Mouse (Mus musculus): ENCODE measurements around the gene Pus7l. TPM values are rescaled to one million over a fixed set of nuclear protein-coding genes. Genes with fewer than 3 reads are reported as not detected.

Gene Pus7l
- polyA plus RNA-seq (2015; fragmentation: Nextera tagmentation; extraction: Ambion mirVana) = 6.1 and 7.1 TPM in 2 replicates

DNA sequence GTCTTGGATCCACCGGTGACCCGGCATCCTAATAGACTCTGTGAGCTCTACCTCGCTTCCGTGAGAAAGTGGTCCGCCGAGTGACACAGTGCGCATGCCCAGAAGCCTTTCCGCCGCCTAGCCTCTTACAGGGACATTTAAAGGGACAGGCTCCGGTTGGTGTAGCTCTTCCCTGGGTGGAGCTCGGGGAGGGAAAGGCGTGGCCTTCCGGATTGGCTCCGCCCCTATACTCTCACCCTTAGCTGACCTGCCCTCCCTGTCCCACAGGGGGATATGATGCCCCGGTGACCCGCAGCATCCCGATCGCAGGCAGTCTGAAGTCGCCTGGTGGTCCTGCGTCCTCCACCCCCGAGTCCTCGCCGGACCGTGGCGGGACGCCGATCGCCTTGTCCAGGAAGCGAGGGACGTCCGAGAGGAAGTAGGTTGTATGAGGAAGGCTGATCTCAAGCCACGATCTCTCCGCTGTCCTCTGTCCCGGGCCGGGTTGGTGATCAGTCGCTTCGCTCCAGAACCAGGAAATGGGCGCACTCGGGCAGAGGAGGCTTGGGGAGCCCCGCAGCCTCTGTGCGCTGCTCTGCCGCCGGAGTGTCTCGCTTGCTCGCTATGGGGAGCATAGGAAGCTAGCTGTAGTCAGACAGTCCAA is at the start of gene Pus7l, which contains the start of gene Irak4:
Gene Pus7l (minus strand): TSS at position 139 of the 643 bp plus-strand sequence.
Gene Irak4 (plus strand): TSS at position 235 of the 643 bp plus-strand sequence.
- H3K27ac ChIP-seq (ENCODE audit: low read length) = peak within 1 kb of the TSS; percentile 85
- H3K4me3 ChIP-seq (ENCODE audit: low read length) = peak within 1 kb of the TSS; percentile 84
- ATAC-seq (ENCODE audit: low read depth) = peak; percentile 99
- peak within 1 kb of the TSS; percentile 82 for H3K9ac ChIP-seq (ENCODE audit: low read length)
- under 1% methylated on average over 45 of the region's 45 CpGs for WGBS
- peaks cover 4% of the 10 kb centered on the region for H3K4me1 ChIP-seq (replicated peaks; ENCODE audit: control insufficient read depth, insufficient read depth, low read length)
- H3K36me3 ChIP-seq (ENCODE audit: control insufficient read depth, insufficient read depth, low read length) = no peaks in the 10 kb centered on the region
- no peaks in the 10 kb centered on the region for H3K27me3 ChIP-seq (ENCODE audit: control insufficient read depth, insufficient read depth, low read depth, low read length)
- H3K9me3 ChIP-seq (ENCODE audit: control insufficient read depth, low read length) = no peaks in the 10 kb centered on the region
- H3K4me2 ChIP-seq (ENCODE audit: low read depth, low read length) = peak within 1 kb of the TSS; percentile 85

DNA sequence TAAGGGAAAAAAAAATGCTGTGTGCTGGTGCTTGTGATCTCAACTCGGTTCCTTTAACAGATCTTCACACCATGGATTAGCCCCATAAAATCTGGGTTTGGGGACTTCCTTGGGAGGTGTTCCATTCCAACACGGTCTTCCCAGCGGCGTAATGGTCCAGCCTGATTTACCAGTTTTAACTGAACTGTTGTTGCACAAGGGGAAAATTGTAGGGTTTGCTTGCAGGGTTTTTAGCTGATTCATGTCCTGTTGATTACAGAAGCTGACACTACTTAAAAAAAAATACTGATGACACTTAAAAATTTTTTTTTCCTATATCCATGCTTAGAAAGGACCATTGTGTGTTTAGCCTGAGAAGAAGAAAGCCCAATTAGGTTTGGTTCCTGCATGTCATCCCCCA is 48.0 kb upstream of the Pus7l start:
- H3K9ac ChIP-seq (ENCODE audit: low read length) = no peak overlapping the region
- H3K4me2 ChIP-seq (ENCODE audit: low read depth, low read length) = no peak overlapping the region
- H3K9me3 ChIP-seq (ENCODE audit: control insufficient read depth, low read length) = no peaks in the 10 kb centered on the region
- H3K27me3 ChIP-seq (ENCODE audit: control insufficient read depth, insufficient read depth, low read depth, low read length) = no peaks in the 10 kb centered on the region
- peaks cover 2% of the 10 kb centered on the region; the same call in 1 of the 2 replicates for H3K4me1 ChIP-seq (replicated peaks; ENCODE audit: control insufficient read depth, insufficient read depth, low read length)
- 87% methylated on average over 4 of the region's 4 CpGs for WGBS
- no peak overlapping the region for H3K27ac ChIP-seq (ENCODE audit: low read length)
- H3K36me3 ChIP-seq (ENCODE audit: control insufficient read depth, insufficient read depth, low read length) = no peaks in the 10 kb centered on the region
- H3K4me3 ChIP-seq (ENCODE audit: low read length) = no peak overlapping the region
- no peak for ATAC-seq (ENCODE audit: low read depth)

DNA sequence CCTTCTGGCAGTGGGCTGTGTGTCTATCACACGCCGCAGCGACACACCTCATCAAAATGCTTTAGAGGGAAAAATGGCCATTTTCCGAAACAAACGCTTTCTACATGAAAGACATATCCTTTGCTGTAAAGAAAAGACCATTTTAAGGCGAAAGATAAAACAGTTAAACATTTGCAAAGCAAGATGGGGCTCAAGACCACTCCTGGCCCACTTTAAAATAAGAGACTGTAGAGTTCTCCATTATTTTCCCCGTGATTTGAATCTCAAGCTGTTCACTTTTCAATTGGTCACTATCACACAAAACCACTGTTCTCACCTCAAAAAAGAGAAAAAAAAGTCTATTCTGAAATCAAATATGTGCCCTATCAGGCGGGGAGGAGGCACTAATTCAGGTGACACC is 46.7 kb upstream of the Pus7l start:
- Histone ChIP-seq H3K4me2 (ENCODE audit: low read depth, low read length) (peak overlapping the region; percentile 58), H3K27me3 (ENCODE audit: control insufficient read depth, insufficient read depth, low read depth, low read length) (no peaks in the 10 kb centered on the region), H3K4me1 (replicated peaks; ENCODE audit: control insufficient read depth, insufficient read depth, low read length) (peaks cover 2% of the 10 kb centered on the region; the same call in 1 of the 2 replicates), H3K4me3 (ENCODE audit: low read length) (peak overlapping the region; percentile 96), H3K36me3 (ENCODE audit: control insufficient read depth, insufficient read depth, low read length) (peaks cover 3% of the 10 kb centered on the region), H3K9me3 (ENCODE audit: control insufficient read depth, low read length) (no peaks in the 10 kb centered on the region), H3K27ac (ENCODE audit: low read length) (no peak overlapping the region), H3K9ac (ENCODE audit: low read length) (0 out of 2 replicates have a peak overlapping the region, but pooled peaks have one; percentile 33)
- ATAC-seq (ENCODE audit: low read depth) = no peak; the same call in 1 of the 2 replicates
- 8% methylated on average over 8 of the region's 8 CpGs for WGBS

DNA sequence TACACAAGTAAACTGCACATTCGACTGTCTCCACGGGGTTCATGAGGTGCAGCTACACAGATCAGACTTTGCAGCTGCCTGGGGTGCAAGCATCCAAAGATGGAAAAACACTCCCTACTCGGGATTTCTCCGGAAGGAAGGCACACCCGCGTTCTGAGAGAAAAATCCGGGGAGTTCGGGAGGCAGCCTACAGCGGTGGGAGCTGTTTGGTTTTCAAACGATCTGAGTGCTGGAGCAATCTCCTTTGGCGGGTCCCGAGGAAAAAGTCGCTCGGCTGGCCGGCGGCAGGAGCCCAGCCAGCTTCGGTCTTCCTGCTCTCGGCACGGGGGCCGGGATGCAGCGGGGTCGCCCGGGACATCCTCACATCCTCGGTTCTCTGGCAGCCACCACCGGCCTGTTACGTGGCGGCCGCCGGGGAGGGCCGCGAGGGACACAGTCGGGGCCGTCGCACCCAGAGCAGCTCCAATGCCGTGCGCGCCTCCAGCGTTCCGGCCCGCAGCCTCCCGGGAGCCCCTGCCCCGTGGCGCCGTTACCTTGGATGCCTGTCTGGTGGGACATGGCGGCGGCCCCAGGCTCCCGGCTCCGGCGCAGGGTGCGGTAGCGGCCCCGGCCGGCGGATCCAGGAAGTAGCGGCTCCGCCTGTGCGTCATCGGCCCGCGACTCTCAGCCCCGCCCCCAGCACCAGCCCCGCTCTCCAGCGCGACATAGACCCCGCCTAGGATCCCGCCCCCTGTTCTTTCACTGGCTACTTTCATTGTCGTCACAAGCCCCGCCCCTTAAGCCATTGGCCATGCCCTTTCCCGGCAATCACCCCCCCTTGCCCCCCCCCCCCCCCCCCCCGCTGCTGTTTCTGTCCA is 46.1 kb upstream of the Pus7l start, which contains the start of gene Twf1:
Gene Twf1 (minus strand): TSS at position 671 of the 857 bp plus-strand sequence.
- peak within 1 kb of the TSS; percentile 95 for H3K9ac ChIP-seq (ENCODE audit: low read length)
- H3K27ac ChIP-seq (ENCODE audit: low read length) = peak within 1 kb of the TSS; percentile 70
- ATAC-seq (ENCODE audit: low read depth) = peak; percentile 99
- peak within 1 kb of the TSS; percentile 59 for H3K4me2 ChIP-seq (ENCODE audit: low read depth, low read length)
- no peaks in the 10 kb centered on the region for H3K27me3 ChIP-seq (ENCODE audit: control insufficient read depth, insufficient read depth, low read depth, low read length)
- no peaks in the 10 kb centered on the region for H3K9me3 ChIP-seq (ENCODE audit: control insufficient read depth, low read length)
- H3K4me1 ChIP-seq (replicated peaks; ENCODE audit: control insufficient read depth, insufficient read depth, low read length) = peaks cover 2% of the 10 kb centered on the region; the same call in 1 of the 2 replicates
- peak within 1 kb of the TSS; percentile 96 for H3K4me3 ChIP-seq (ENCODE audit: low read length)
- peaks cover 8% of the 10 kb centered on the region for H3K36me3 ChIP-seq (ENCODE audit: control insufficient read depth, insufficient read depth, low read length)
- WGBS = under 1% methylated on average over 66 of the region's 70 CpGs

DNA sequence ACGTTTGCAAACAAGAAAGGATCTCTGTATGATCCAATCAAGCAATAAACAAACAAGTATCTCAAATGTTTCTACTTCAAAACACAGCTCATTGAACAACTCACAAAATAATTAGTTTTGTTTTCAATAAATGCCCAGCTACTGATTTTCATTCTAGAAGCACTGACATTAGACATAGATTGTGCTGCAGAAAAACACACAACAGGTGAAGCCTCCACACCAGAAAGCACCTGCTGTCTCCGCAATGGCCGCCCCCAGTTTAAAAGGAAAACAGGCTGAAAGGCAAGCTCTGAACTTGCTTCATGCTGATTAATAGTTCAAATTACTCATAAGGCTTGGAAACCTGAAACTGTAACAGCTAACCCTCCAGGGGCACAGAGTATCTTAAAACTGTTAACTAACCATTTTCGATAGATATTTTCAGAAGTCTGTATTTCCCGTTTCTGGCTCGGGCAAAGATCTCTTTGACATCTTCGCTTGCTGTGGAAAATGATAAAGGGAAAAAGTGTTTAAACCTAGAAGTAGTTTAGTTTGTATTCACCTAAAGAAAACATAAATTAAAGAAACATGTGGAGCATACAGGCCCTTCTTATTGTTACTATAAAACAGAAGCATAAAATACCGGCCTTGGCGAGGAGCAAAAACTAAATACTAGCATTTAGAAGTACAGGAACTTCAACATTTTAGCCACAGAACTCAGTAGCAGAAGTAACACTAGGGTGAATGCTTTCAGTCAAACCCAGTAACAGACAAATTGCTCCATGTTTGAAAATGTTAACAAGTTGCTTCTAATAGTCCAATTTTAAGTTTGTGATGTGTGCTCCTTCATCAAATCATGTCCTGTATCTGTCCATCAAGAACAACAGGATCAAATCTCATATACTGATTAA is 44.7 kb upstream of the Pus7l start:
- peaks cover 2% of the 10 kb centered on the region; the same call in 1 of the 2 replicates for H3K4me1 ChIP-seq (replicated peaks; ENCODE audit: control insufficient read depth, insufficient read depth, low read length)
- ATAC-seq (ENCODE audit: low read depth) = no peak
- no peak overlapping the region for H3K4me3 ChIP-seq (ENCODE audit: low read length)
- H3K4me2 ChIP-seq (ENCODE audit: low read depth, low read length) = peak overlapping the region; percentile 20
- no peak overlapping the region for H3K9ac ChIP-seq (ENCODE audit: low read length)
- H3K27me3 ChIP-seq (ENCODE audit: control insufficient read depth, insufficient read depth, low read depth, low read length) = no peaks in the 10 kb centered on the region
- no peaks in the 10 kb centered on the region for H3K9me3 ChIP-seq (ENCODE audit: control insufficient read depth, low read length)
- peaks cover 11% of the 10 kb centered on the region for H3K36me3 ChIP-seq (ENCODE audit: control insufficient read depth, insufficient read depth, low read length)
- WGBS = 82% methylated on average over 9 of the region's 9 CpGs
- no peak overlapping the region for H3K27ac ChIP-seq (ENCODE audit: low read length)

DNA sequence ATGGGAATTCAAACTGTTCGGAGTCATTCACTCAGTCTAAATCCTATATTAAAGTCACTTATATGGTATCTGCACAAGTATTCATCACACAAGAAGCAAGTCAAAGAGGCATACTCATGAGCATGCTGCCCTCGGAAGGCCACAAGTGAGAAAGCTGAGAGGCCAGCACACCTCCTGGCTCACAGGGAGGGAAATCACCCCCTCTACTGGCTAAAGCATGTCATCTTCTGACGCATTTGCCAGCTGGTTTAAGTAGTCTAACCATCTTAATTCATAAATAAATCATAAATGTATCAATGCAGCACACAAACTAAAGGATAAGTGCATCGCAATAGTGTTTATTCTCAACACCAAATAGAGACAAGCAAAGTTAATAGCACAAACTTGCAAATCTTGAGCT is 41.4 kb upstream of the Pus7l start:
- no peaks in the 10 kb centered on the region for H3K27me3 ChIP-seq (ENCODE audit: control insufficient read depth, insufficient read depth, low read depth, low read length)
- H3K4me2 ChIP-seq (ENCODE audit: low read depth, low read length) = no peak overlapping the region
- H3K9ac ChIP-seq (ENCODE audit: low read length) = no peak overlapping the region
- WGBS = 85% methylated on average over 4 of the region's 4 CpGs
- H3K4me3 ChIP-seq (ENCODE audit: low read length) = no peak overlapping the region
- H3K9me3 ChIP-seq (ENCODE audit: control insufficient read depth, low read length) = no peaks in the 10 kb centered on the region
- 0 out of 2 replicates have a peak, but pooled peaks cover 2% of the 10 kb centered on the region for H3K4me1 ChIP-seq (replicated peaks; ENCODE audit: control insufficient read depth, insufficient read depth, low read length)
- H3K27ac ChIP-seq (ENCODE audit: low read length) = no peak overlapping the region
- H3K36me3 ChIP-seq (ENCODE audit: control insufficient read depth, insufficient read depth, low read length) = peaks cover 37% of the 10 kb centered on the region
- ATAC-seq (ENCODE audit: low read depth) = no peak

DNA sequence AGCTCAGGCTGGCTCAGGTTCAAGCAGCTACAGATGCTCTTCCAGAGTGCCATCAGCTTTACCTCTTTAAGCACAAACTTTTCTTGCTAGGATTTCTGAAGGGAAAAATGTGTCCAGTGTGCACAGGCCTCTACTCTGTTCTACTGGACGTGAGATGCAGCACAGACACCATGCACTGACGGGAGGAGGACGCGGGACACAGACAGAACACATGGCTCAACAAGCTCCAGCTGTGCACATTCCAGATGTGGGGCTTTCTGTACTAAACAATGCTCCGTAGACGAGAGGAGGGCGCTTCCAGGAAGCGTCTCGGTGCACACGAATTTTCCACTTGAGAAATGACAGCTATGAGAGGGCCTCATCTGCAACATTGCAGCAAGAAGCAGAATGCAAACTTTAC is 39.8 kb upstream of the Pus7l start:
- 86% methylated on average over 10 of the region's 10 CpGs for WGBS
- Histone ChIP-seq H3K36me3 (ENCODE audit: control insufficient read depth, insufficient read depth, low read length) (peaks cover 42% of the 10 kb centered on the region), H3K27me3 (ENCODE audit: control insufficient read depth, insufficient read depth, low read depth, low read length) (no peaks in the 10 kb centered on the region), H3K4me1 (replicated peaks; ENCODE audit: control insufficient read depth, insufficient read depth, low read length) (no peaks in the 10 kb centered on the region), H3K27ac (ENCODE audit: low read length) (no peak overlapping the region), H3K9me3 (ENCODE audit: control insufficient read depth, low read length) (no peaks in the 10 kb centered on the region), H3K4me2 (ENCODE audit: low read depth, low read length) (no peak overlapping the region), H3K4me3 (ENCODE audit: low read length) (no peak overlapping the region), H3K9ac (ENCODE audit: low read length) (no peak overlapping the region)
- ATAC-seq (ENCODE audit: low read depth) = no peak

DNA sequence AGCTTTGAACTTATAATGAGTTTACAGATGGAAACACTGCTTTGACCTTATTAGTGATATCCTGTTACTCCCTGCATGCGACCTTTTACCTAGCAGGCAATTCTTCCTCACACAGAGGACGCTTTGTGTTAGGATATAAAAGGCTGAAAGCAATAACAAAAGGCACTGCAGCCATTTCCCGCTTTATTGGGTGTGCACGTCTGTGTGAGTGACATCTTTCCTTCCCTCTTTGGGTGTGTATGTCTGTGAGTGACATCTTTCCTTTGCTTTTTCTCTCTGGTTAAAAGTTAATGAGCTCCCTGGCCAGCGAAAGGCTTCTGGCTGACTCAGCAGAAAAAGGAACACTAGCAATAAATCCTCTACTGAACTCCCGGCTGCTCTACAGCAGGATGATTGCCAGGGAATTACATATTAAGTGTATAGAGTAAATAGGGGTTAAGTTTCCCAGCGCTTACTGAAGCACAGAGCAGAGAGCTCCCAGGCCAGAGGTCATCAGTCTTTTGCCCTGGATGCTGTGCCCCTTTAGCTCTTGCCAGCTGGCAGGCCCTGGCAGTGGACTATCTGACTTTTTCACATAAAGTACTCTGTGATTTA is 38.8 kb upstream of the Pus7l start:
- ATAC-seq (ENCODE audit: low read depth) = no peak
- Histone ChIP-seq H3K4me3 (ENCODE audit: low read length) (no peak overlapping the region), H3K9ac (ENCODE audit: low read length) (no peak overlapping the region), H3K27ac (ENCODE audit: low read length) (no peak overlapping the region), H3K36me3 (ENCODE audit: control insufficient read depth, insufficient read depth, low read length) (peaks cover 44% of the 10 kb centered on the region), H3K27me3 (ENCODE audit: control insufficient read depth, insufficient read depth, low read depth, low read length) (no peaks in the 10 kb centered on the region), H3K4me1 (replicated peaks; ENCODE audit: control insufficient read depth, insufficient read depth, low read length) (no peaks in the 10 kb centered on the region), H3K9me3 (ENCODE audit: control insufficient read depth, low read length) (no peaks in the 10 kb centered on the region), H3K4me2 (ENCODE audit: low read depth, low read length) (no peak overlapping the region)
- WGBS = 64% methylated on average over 7 of the region's 7 CpGs
